Mouse (Mus musculus) lung, adult 2 months (tissue): ENCODE measurements around the gene Mapk12. TPM values are rescaled to one million over a fixed set of nuclear protein-coding genes. Genes with fewer than 3 reads are reported as not detected.

Experiments used
- DNase-seq: peaks from one replicate; pipeline ENCODE4 v3.0.0; 2022
- H3K4me1 ChIP-seq: fragments of 200-500 bp; 2 replicates; pipeline ENCODE4 v1.6.1; 2011; ENCODE audit warnings: low read length; ENCODE audit not compliant: control insufficient read depth, insufficient read depth
- H3K4me3 ChIP-seq: fragments of 200-500 bp; replicated peaks from 2 replicates; pipeline ENCODE3; 2011; ENCODE audit warnings: low read depth, mild to moderate bottlenecking, control low read depth, low read length; ENCODE audit errors: extremely low read depth
- CTCF ChIP-seq: fragments of 200-500 bp; IDR thresholded peaks from 2 replicates; pipeline ENCODE4 v1.5.1; 2011; ENCODE audit warnings: mild to moderate bottlenecking, low read length, control low read depth; ENCODE audit not compliant: insufficient read depth
- POLR2A ChIP-seq: fragments of 200-500 bp; IDR thresholded peaks from 2 replicates; pipeline ENCODE4 v1.6.1; 2011; ENCODE audit warnings: low read depth, mild to moderate bottlenecking, control low read depth, low read length, borderline replicate concordance; ENCODE audit errors: extremely low read depth
- WGBS: fragments of 180-500 bp; shearing (Covaris S2); methylation state at CpG from one replicate; pipeline ENCODE4 v1.1.7; 2018; 5-methylcytosine and 5-hydroxymethylcytosine counted together
- polyA plus RNA-seq: library from polyadenylated mRNA; depleted of rRNA; stranded (reverse); fragments of >200 nt; gene quantifications from 2 replicates; pipeline ENCODE4 v1.2.3, GENCODE M21; 2012

Gene Mapk12
- polyA plus RNA-seq, 1 experiment = 32.2 TPM

GRCm38 (mm10) chr15:89150041-89150390 lies 9.5 kb upstream of the Mapk12 start:
- TF ChIP-seq POLR2A (no peak), CTCF (no peak)
- 8% methylated on average over 13 of the region's 13 CpGs for WGBS
- DNase-seq = no peak
- peaks cover 3% of the 10 kb centered on the region for H3K4me1 ChIP-seq
- peak overlapping the region; percentile 53 for H3K4me3 ChIP-seq

DNA sequence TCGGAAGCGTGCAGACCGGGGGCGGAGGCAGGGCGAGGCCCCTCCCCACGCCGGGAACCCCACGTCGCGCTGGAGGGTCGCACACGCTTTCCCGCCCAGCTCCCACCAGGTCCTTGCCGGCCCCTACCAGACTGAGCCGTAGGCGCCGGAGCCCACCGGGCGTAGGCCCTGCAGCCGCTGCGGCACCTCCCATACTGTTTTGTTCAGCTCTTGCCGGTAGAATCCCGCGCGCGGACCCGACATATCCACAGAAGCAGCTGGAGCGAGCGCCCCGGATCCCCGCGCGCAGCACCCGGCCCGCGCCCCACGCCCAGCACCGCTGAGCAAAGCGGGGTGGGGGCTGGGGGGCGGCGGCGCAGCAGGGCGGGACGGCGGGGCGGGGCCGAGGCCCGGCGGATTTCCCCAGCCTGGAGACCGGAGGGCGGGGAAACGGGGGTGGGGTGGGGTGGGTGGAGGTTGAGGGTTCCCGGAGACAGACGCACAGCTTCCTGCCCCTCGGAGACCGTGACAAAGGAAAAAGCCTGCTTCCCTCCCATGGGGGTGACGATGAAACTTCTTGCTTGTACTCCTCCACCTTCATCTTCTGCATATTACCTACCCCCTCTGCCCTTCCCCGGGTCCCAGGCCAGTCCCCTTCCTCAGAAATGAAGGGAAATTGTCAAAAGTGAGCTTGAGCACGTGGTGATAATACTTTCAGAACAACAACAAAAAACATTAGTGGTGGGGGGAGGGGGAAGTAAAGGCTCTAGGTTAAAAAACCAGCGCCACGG lies 9.0 kb upstream of the Mapk12 start, which contains the start of gene Mapk11:
Gene Mapk11, minus strand, starts transcription at position 358 of the 770 bp plus-strand sequence.
- Histone ChIP-seq H3K4me3 (peak within 1 kb of the TSS; percentile 53), H3K4me1 (peaks cover 3% of the 10 kb centered on the region)
- WGBS = under 1% methylated on average over 58 of the region's 61 CpGs
- TF ChIP-seq CTCF (no peak), POLR2A (0 out of 2 replicates have a peak, but pooled peaks have one; percentile 13)
- peak; percentile 26 for DNase-seq

DNA sequence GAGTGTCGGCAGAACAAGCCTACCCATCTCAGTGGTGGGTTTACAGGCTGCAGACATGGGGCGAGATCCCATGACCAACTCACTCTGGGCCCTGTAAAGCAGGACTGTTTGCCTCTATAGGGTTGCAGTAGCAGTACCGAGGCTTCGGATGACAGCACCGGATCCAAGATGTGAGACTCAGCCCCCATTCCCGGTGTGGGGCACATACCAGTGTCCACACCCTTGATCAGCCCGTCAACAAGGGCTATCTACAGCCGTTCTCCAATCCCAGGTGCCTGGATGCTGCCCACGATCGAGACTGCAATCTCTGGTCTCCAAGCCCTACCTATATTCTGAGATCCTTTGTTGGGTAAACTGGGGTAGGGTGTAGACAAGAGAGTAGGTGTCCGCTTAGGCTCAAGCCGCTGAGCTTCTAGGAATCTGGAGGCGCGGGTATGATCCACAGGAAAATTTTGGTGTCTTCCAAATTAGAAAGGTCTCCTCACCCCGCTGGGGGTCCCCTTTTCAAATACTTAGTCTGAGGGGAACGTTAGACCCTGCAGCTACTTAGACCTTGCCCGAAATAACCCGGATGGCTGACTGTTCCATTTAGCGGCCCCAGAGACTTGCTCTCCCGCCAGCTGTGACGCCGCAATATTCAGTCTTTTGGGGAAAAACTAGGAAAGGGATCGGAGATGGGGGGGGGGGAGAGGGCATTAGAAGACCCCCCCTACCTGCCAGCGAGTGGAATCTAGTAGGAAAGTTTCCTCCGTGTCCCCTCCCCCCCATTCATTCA lies 8.2 kb upstream of the Mapk12 start:
- DNase-seq = no peak
- no peak for TF ChIP-seq POLR2A
- TF ChIP-seq CTCF = no peak

GRCm38 (mm10) chr15:89147895-89148294 lies 7.4 kb upstream of the Mapk12 start:
- Histone ChIP-seq H3K4me3 (no peak overlapping the region), H3K4me1 (peaks cover 3% of the 10 kb centered on the region)
- TF ChIP-seq CTCF (no peak), POLR2A (no peak)
- 67% methylated on average over 4 of the region's 4 CpGs for WGBS
- DNase-seq = no peak

More for the DNA sequence above, 8.2 kb upstream of the Mapk12 start:
- Histone ChIP-seq H3K4me3 (peak overlapping the region; percentile 48), H3K4me1 (peaks cover 3% of the 10 kb centered on the region)
- WGBS = 11% methylated on average over 25 of the region's 25 CpGs

GRCm38 (mm10) chr15:89147456-89147855 lies 7.0 kb upstream of the Mapk12 start:
- no peak for DNase-seq
- peaks cover 3% of the 10 kb centered on the region for H3K4me1 ChIP-seq
- 31% methylated on average over 10 of the region's 10 CpGs for WGBS
- H3K4me3 ChIP-seq = no peak overlapping the region
- no peak for TF ChIP-seq CTCF
- TF ChIP-seq POLR2A = no peak

- no peak for DNase-seq
- TF ChIP-seq CTCF (no peak), POLR2A (no peak)
- WGBS = 10% methylated on average over 16 of the region's 16 CpGs
- Histone ChIP-seq H3K4me3 (no peak overlapping the region), H3K4me1 (peaks cover 3% of the 10 kb centered on the region)
Observed at GRCm38 (mm10) chr15:89147024-89147423, 6.5 kb upstream of the Mapk12 start.

DNA sequence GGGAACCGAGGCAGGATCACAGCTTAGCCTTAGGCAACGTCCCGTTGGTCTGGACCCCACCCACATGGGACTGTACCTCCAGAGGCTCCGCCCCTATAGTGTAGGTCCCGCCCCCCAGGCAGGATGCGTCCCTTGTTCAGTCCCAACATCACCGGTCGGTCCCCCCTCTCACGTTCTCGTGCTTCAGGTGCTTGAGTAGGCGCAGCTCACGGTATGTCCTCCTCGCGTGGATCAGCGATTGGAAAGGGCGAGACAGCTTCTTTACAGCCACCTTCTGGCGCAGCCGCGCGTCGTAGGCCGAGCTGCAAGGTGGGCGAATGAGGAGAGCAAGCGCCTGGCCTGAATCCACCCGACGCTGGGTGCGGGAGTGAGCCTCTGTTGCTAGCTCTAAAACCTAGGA lies 6.0 kb upstream of the Mapk12 start:
- WGBS = 19% methylated on average over 27 of the region's 27 CpGs
- H3K4me3 ChIP-seq = peak overlapping the region; percentile 3
- DNase-seq = peak; percentile 54
- TF ChIP-seq CTCF (no peak), POLR2A (peak; percentile 17; the same call in 1 of the 2 replicates)
- peaks cover 4% of the 10 kb centered on the region for H3K4me1 ChIP-seq

DNA sequence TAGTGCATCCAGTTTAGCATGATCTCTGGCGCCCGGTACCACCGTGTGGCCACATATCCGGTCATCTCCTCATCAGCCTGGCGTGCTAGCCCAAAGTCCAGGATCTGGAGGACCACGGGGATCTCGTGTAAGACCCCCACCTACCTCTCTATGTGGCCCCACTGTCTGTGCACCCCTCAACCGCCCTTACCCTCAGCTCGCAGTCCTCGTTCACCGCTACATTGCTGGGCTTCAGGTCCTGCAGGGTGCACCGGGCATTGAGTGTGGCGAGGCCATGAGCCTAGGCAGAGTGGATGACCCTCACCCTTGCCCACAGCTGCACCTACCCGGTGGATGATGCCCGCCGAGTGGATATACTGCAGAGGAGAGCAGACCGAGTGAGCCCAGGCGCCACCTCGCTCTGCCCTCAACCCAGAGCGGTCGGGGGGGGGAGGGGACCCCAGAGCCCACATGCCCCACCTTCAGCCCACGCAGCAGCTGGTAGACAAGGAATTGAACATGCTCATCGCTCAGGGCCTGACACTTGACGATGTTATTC lies 5.4 kb upstream of the Mapk12 start:
- TF ChIP-seq CTCF (no peak), POLR2A (no peak)
- no peak for DNase-seq
- peaks cover 10% of the 10 kb centered on the region for H3K4me1 ChIP-seq
- no peak overlapping the region for H3K4me3 ChIP-seq
- 75% methylated on average over 24 of the region's 24 CpGs for WGBS

DNA sequence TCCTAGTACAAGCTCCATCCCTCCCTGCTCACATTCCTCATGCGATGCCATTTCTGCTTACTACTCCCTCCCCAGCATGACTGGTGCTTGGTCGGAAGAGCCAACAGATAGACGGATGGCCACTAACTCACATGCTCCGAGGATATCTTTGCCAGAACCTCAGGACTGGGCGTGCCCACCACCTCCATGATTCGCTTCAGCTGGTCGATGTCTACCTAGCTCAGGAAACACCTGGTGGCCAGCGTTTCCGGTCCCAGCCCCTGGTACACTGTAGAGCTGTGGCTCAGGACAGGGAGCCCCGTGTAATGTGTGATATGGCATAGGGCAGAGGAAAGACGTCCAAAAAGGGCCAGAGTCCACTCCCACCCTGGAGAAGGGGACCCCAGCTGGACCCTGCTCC lies 4.5 kb upstream of the Mapk12 start:
- peaks cover 10% of the 10 kb centered on the region for H3K4me1 ChIP-seq
- no peak overlapping the region for H3K4me3 ChIP-seq
- TF ChIP-seq POLR2A (no peak), CTCF (no peak)
- DNase-seq = no peak
- 70% methylated on average over 11 of the region's 11 CpGs for WGBS
